In genomic region chr17:4865621-4866020, GRCm38 (mm10) we compare ENCODE assay signal across 9 mouse cellular contexts.
DNase-seq lines count a peak whose midpoint lies in the region; ATAC-seq and TF ChIP-seq lines count a peak whose summit lies in the region.
"Had no signal": no experiment of that assay in that cellular context is flagged by ENCODE, and none has a peak within 500 bp of the region (broad histone marks: within the 10 kb centered on the region; RNA-seq: fewer than 3 reads in every experiment).

No protein-coding gene starts in this region.

- H3K9me3 ChIP-seq in heart, embryonic 15.5 days (replicated peaks), result no peaks in the 10 kb centered on the region
- no peaks in the 10 kb centered on the region for H3K9me3 ChIP-seq in hindbrain, embryonic 14.5 days (ENCODE audit: control insufficient read depth, low read length)
- H3K9me3 ChIP-seq: G1E had no signal

- H3K9ac ChIP-seq in heart, embryonic 15.5 days, result no peak overlapping the region
- peak overlapping the region; percentile 29; the same call in 1 of the 2 replicates for H3K9ac ChIP-seq in hindbrain, embryonic 14.5 days

- H3K36me3 ChIP-seq in heart, embryonic 15.5 days, result no peaks in the 10 kb centered on the region
- H3K36me3 ChIP-seq in hindbrain, embryonic 14.5 days (replicated peaks; ENCODE audit: control insufficient read depth, insufficient read depth), result no peaks in the 10 kb centered on the region
- H3K36me3 ChIP-seq: G1E had no signal

- ATAC-seq in heart, embryonic 15.5 days (replicated peaks; ENCODE audit: insufficient number of reproducible peaks, insufficient read depth, low FRiP score, low read depth), result no peak
- peak; percentile 46; the same call in 1 of the 2 replicates for ATAC-seq in hindbrain, embryonic 14.5 days (ENCODE audit: low FRiP score)
- no peak for ATAC-seq in activated CD4-positive, CD25-positive, alpha-beta regulatory T cell, adult 4 months

- peaks cover 12% of the 10 kb centered on the region for H3K4me1 ChIP-seq in heart, embryonic 15.5 days (replicated peaks)
- peaks cover 5% of the 10 kb centered on the region; the same call in 1 of the 2 replicates for H3K4me1 ChIP-seq in cortical plate, adult 2 months (ENCODE audit: control insufficient read depth, insufficient read depth, low read length)
- peaks cover 13% of the 10 kb centered on the region for H3K4me1 ChIP-seq in hindbrain, embryonic 14.5 days (replicated peaks; ENCODE audit: control insufficient read depth, insufficient read depth, low read length)

- no peak overlapping the region for H3K4me3 ChIP-seq in heart, embryonic 15.5 days
- H3K4me3 ChIP-seq in cortical plate, adult 2 months (ENCODE audit: insufficient read depth, low read length), result peak overlapping the region; percentile 3; the same call in 1 of the 2 replicates
- H3K4me3 ChIP-seq in hindbrain, embryonic 14.5 days (replicated peaks; ENCODE audit: low read length), result no peak overlapping the region

- H3K4me2 ChIP-seq in heart, embryonic 15.5 days, result peak overlapping the region; percentile 24; the same call in 1 of the 2 replicates
- peak overlapping the region; percentile 34 for H3K4me2 ChIP-seq in hindbrain, embryonic 14.5 days (replicated peaks)

- no peak for DNase-seq in heart, postnatal 25 days (ENCODE audit: low spot score)
- peak; percentile 63 for DNase-seq in hindbrain, embryonic 14.5 days (ENCODE audit: low spot score)
- DNase-seq in left cerebral cortex, postnatal 14 days (ENCODE audit: low spot score in 2 of 2), result peak; percentile 45 to 78
- peak; percentile 9 for DNase-seq in skeletal muscle tissue, adult 2 months (ENCODE audit: low read depth, low spot score)
- DNase-seq in gastrocnemius, postnatal 14 days, result no peak

- TF ChIP-seq POLR2A in cortical plate, adult 2 months (IDR thresholded peaks at IDR 0.05; ENCODE audit: extremely low read depth, insufficient read depth, low read length), result 0 out of 2 replicates have a peak, but pooled peaks have one; percentile 29

- H3K27ac ChIP-seq in heart, embryonic 15.5 days, result peak overlapping the region; percentile 58; the same call in 1 of the 2 replicates
- H3K27ac ChIP-seq in cortical plate, adult 2 months (ENCODE audit: insufficient read depth, low read length), result no peak overlapping the region
- H3K27ac ChIP-seq in hindbrain, embryonic 14.5 days, result peak overlapping the region; percentile 55

- no peaks in the 10 kb centered on the region for H3K27me3 ChIP-seq in heart, embryonic 15.5 days
- no peaks in the 10 kb centered on the region for H3K27me3 ChIP-seq in hindbrain, embryonic 14.5 days (ENCODE audit: control insufficient read depth, insufficient read depth, low read length)

- WGBS in heart, embryonic 15.5 days, result 55% methylated on average over 10 of the region's 10 CpGs
- 18% methylated on average over 10 of the region's 10 CpGs for WGBS in hindbrain, embryonic 14.5 days

- intact Hi-C loops in heart, postnatal 25 days (cut with DNase I), result no loop called here
- intact Hi-C loops in left cerebral cortex, postnatal 14 days (cut with DNase I), result no loop called here
- intact Hi-C loops in gastrocnemius, postnatal 14 days (cut with DNase I; ENCODE audit: low total_unique reads), result no loop called here

- TF ChIP-seq CTCF in cortical plate, adult 2 months (IDR thresholded peaks at IDR 0.05; ENCODE audit: extremely low read depth, insufficient read depth, low read length), result no peak

Comparison
In these comparisons a context has a peak if more than half of its experiments do, and no peak if none do; other contexts are left out.
1. DNase-seq: peak in hindbrain, embryonic 14.5 days (single experiment), left cerebral cortex, postnatal 14 days (2 of 2) and skeletal muscle tissue, adult 2 months (single experiment); none in heart, postnatal 25 days (single experiment) and gastrocnemius, postnatal 14 days (single experiment).